Mouse (Mus musculus) E14TG2a.4 (cell line): Measurements from ENCODE around the gene Il15.

ENCODE experiments used
- CTCF ChIP-seq: conservative IDR thresholded peaks from 2 replicates; pipeline ENCODE4 v1.5.1; 2014; ENCODE audit warnings: low read length
- POU5F1 ChIP-seq: IDR thresholded peaks from 2 replicates; pipeline ENCODE4 v1.6.1; 2014; ENCODE audit warnings: low read length, borderline replicate concordance

DNA sequence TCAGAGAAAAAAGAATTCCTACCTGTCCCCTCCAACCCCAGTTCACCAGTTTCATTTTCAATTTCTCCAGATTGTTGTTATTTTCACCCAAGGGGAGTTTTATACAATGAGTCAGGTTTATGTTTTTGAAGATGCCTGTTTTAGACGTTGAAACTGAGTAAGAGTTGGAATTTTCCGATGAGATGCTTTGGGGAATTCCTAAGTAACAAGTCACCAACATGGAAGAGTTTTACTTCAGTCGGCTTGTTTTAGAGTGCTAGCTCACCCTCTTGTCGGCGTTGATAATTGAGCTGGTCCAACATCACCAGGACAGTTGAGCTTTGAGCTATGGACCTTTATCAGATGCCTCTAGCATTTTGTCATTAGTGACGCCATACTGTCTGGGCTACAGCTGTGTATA lies 30.2 kb downstream of the Il15 start:
- TF ChIP-seq CTCF = no peak
- no peak for TF ChIP-seq POU5F1
